Mouse (Mus musculus) limb, embryonic 14.5 days (tissue): ENCODE results near the gene Snx30. TPM values are rescaled to one million over a fixed set of nuclear protein-coding genes. Genes with fewer than 3 reads are reported as not detected.
A peak's percentile ranks its signal among the peaks of the same experiment; 100 is the strongest.

Source experiments
- ATAC-seq: fragments of 200-750 bp; cut with Nextera tagmentation; 2 replicates; pipeline ENCODE4 v1.8.0; 2017; ENCODE audit warnings: low read depth, moderate number of reproducible peaks, moderate TSS enrichment; ENCODE audit not compliant: low FRiP score
- DNase-seq: peaks from one replicate; pipeline ENCODE4 v3.0.0-alpha.2; 2015; ENCODE audit warnings: low spot score
- H3K27ac ChIP-seq: fragments of 300-500 bp; sonication (generic); replicated peaks from 2 replicates; pipeline ENCODE4 v1.5.1; 2014; ENCODE audit warnings: low read depth, mild to moderate bottlenecking, low read length, moderate library complexity, mixed read lengths
- H3K27me3 ChIP-seq: fragments of 300-500 bp; sonication (generic); 2 replicates; pipeline ENCODE4 v1.6.1; 2014; ENCODE audit warnings: low read length, mixed read lengths; ENCODE audit not compliant: control insufficient read depth, insufficient read depth
- H3K36me3 ChIP-seq: fragments of 300-500 bp; sonication (generic); 2 replicates; pipeline ENCODE4 v1.6.1; 2014; ENCODE audit warnings: mild to moderate bottlenecking, low read length, moderate library complexity, mixed read lengths; ENCODE audit not compliant: control insufficient read depth, insufficient read depth
- H3K4me1 ChIP-seq: fragments of 300-500 bp; sonication (generic); 2 replicates; pipeline ENCODE4 v1.6.1; 2014; ENCODE audit warnings: antibody characterized with exemption, low read length, mixed read lengths; ENCODE audit not compliant: control insufficient read depth, insufficient read depth
- H3K4me2 ChIP-seq: fragments of 300-500 bp; sonication (generic); replicated peaks from 2 replicates; pipeline ENCODE4 v1.6.1; 2014; ENCODE audit warnings: low read depth, mild to moderate bottlenecking, low read length, moderate library complexity; ENCODE audit not compliant: severe bottlenecking
- H3K4me3 ChIP-seq: fragments of 300-500 bp; sonication (generic); replicated peaks from 2 replicates; pipeline ENCODE4 v1.5.1; 2014; ENCODE audit warnings: low read length
- H3K9ac ChIP-seq: fragments of 300-500 bp; sonication (generic); 2 replicates; pipeline ENCODE4 v1.6.1; 2014; ENCODE audit warnings: mild to moderate bottlenecking, low read depth, low read length, moderate library complexity; ENCODE audit not compliant: severe bottlenecking
- H3K9me3 ChIP-seq: fragments of 300-500 bp; sonication (generic); 2 replicates; pipeline ENCODE4 v1.6.1; 2016; ENCODE audit warnings: low read length; ENCODE audit not compliant: control insufficient read depth
- POLR2A ChIP-seq: fragments of 200-500 bp; IDR thresholded peaks from 2 replicates; pipeline ENCODE4 v1.8.0; 2012; ENCODE audit warnings: inconsistent platforms, mild to moderate bottlenecking, moderate library complexity, borderline replicate concordance; ENCODE audit not compliant: insufficient read depth, insufficient read length; ENCODE audit errors: extremely low read depth
- WGBS: fragments of 180-500 bp; shearing (Covaris S2); extraction: QIAGEN DNeasy Blood & Tissue Kit; methylation state at CpG from one replicate; pipeline ENCODE4 v1.1.7; 2014; 5-methylcytosine and 5-hydroxymethylcytosine counted together
- polyA plus RNA-seq, 2 experiments: library from polyadenylated mRNA; depleted of rRNA in 1 of 2; stranded (reverse) in 1 of 2; unstranded in 1 of 2; fragments of >200 nt; fragmentation: Nextera tagmentation in 1 of 2; extraction: Ambion mirVana in 1 of 2; gene quantifications; 2 replicates each; pipeline versions ENCODE4 v1.2.1 to v1.2.3; 2012 to 2014

Snx30 gene
- polyA plus RNA-seq, 2 experiments = 7.2 to 12.0 TPM

DNA sequence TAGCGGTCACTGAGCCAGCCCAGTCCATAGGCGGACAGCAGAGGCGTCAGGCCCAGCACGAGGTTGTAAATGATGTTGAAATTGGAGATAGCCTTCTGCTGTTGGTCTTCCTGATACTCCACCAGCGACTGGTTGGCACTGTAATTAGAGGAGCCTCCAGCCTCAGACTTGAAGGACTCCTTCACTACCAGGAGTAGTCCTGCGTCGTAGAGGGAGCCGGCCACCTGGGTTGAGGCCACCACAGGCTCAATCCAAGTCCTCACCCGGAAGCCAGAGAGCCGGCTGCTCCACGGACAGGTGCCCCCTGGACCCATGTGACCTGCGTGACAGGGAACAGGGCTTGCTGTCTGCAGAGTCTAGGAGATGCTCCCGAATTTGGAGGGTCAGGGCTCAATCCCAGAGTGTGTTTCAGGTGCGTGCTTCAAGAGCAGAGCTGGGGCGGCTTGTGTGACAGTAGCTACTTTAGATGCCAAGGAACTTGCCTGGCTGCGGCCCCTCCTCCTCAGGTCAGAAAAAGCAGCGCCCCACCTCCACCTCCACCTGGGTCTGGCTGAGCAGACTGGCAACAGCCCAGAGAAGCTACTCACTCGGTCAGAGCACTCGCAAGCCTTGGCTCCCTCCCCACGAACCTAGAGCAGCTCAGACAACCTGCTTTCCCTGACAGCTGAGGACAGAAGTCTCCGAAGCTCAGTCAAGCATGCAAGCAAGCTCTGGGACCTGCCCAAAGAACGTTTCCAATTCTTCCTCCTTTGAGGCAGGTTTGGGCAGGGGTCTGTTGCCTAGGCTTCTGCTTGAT lies 109.2 kb downstream of the Snx30 start, which contains the start of gene Slc46a2:
TSS of gene Slc46a2 (minus strand) at position 449 of the 796 bp plus-strand sequence.
- H3K27me3 ChIP-seq = peaks cover 7% of the 10 kb centered on the region; the same call in 1 of the 2 replicates
- no peak within 1 kb of the TSS for H3K4me3 ChIP-seq
- no peak within 1 kb of the TSS for H3K4me2 ChIP-seq
- H3K27ac ChIP-seq = no peak within 1 kb of the TSS
- DNase-seq (no peak), ATAC-seq (no peak)
- 10% methylated on average over 22 of the region's 22 CpGs for WGBS
- H3K4me1 ChIP-seq = no peaks in the 10 kb centered on the region
- TF ChIP-seq POLR2A = no peak
- no peaks in the 10 kb centered on the region for H3K36me3 ChIP-seq
- H3K9ac ChIP-seq = peak within 1 kb of the TSS; percentile 16; the same call in 1 of the 2 replicates
- H3K9me3 ChIP-seq = no peaks in the 10 kb centered on the region

GRCm38 (mm10) chr4:59917966-59918365 lies 112.3 kb downstream of the Snx30 start:
- Histone ChIP-seq H3K4me2 (no peak overlapping the region), H3K4me3 (no peak overlapping the region), H3K27me3 (peaks cover 7% of the 10 kb centered on the region; the same call in 1 of the 2 replicates), H3K27ac (no peak overlapping the region), H3K36me3 (no peaks in the 10 kb centered on the region), H3K9me3 (no peaks in the 10 kb centered on the region), H3K9ac (no peak overlapping the region), H3K4me1 (no peaks in the 10 kb centered on the region)
- WGBS = 86% methylated on average over 3 of the region's 3 CpGs
- no peak for TF ChIP-seq POLR2A
- DNase-seq = no peak
- ATAC-seq = no peak

DNA sequence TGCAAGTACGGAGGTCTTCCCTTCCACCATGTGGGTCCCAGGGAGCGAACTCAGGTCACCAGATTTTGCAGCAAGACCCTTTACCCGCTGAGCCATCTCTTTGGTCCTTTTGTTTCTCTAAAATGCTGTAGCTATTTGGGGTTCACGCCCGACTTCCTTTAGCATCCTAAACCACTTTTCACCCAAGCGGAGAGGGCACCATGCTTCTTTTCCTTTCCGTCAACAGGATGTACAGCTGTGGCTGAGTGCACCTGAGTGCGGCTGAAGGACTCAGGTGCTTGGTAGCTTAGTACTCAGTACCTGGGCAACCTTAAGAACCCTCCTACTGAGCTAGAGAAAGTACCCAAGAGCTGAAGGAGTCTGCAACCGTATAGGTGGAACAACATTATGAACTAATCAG lies 119.4 kb downstream of the Snx30 start:
- H3K4me2 ChIP-seq = no peak overlapping the region
- H3K9ac ChIP-seq = no peak overlapping the region
- no peak overlapping the region for H3K4me3 ChIP-seq
- H3K9me3 ChIP-seq = no peaks in the 10 kb centered on the region
- no peak for DNase-seq
- ATAC-seq = no peak
- H3K36me3 ChIP-seq = no peaks in the 10 kb centered on the region
- H3K27me3 ChIP-seq = no peaks in the 10 kb centered on the region
- 91% methylated on average over 9 of the region's 9 CpGs for WGBS
- no peak for TF ChIP-seq POLR2A
- no peaks in the 10 kb centered on the region for H3K4me1 ChIP-seq
- H3K27ac ChIP-seq = no peak overlapping the region

DNA sequence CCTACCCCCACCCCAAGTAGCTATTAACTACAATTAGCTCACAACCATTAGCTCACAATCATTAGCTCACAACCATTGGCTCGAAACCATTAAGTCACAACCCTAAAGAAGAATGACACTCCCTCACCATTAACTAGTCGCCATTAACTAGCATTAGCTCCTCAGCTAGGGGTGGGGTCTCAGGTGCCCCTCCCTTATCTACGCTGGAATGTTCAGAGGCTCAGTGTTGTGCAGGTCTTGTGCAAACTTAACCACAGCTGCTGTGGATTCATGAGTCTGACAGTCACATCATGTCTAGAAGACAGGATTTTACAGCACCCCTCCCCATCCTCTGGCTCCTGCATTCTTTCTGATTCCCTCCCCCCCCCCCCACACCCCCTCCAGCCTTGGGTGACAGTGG lies 122.0 kb downstream of the Snx30 start:
- Histone ChIP-seq H3K9ac (no peak overlapping the region), H3K4me1 (no peaks in the 10 kb centered on the region), H3K27me3 (no peaks in the 10 kb centered on the region), H3K36me3 (no peaks in the 10 kb centered on the region), H3K9me3 (no peaks in the 10 kb centered on the region), H3K4me3 (no peak overlapping the region), H3K27ac (no peak overlapping the region), H3K4me2 (no peak overlapping the region)
- DNase-seq (no peak), ATAC-seq (no peak)
- no peak for TF ChIP-seq POLR2A
- 89% methylated on average over 3 of the region's 3 CpGs for WGBS

GRCm38 (mm10) chr4:59928347-59928746 lies 122.7 kb downstream of the Snx30 start:
- H3K9me3 ChIP-seq = no peaks in the 10 kb centered on the region
- no peak overlapping the region for H3K4me2 ChIP-seq
- H3K27ac ChIP-seq = no peak overlapping the region
- ATAC-seq (no peak), DNase-seq (peak; percentile 69)
- H3K36me3 ChIP-seq = no peaks in the 10 kb centered on the region
- no peaks in the 10 kb centered on the region for H3K27me3 ChIP-seq
- TF ChIP-seq POLR2A = no peak
- no peaks in the 10 kb centered on the region for H3K4me1 ChIP-seq
- H3K4me3 ChIP-seq = no peak overlapping the region
- no peak overlapping the region for H3K9ac ChIP-seq
- WGBS = 18% methylated on average over 6 of the region's 6 CpGs
